Mouse (Mus musculus) erythroblast, embryonic 14.5 days (primary cell): Measurements from ENCODE around the gene Adgrb2. TPM values are rescaled to one million over a fixed set of nuclear protein-coding genes. Genes with fewer than 3 reads are reported as not detected.

Source experiments
- H3K27me3 ChIP-seq: 2 replicates; pipeline ENCODE4 v1.6.1; 2012; ENCODE audit warnings: inconsistent platforms; ENCODE audit not compliant: control insufficient read depth
- H3K36me3 ChIP-seq: 2 replicates; pipeline ENCODE4 v1.6.1; 2012; ENCODE audit warnings: mild to moderate bottlenecking, inconsistent platforms; ENCODE audit not compliant: control insufficient read depth
- H3K4me1 ChIP-seq: 2 replicates; pipeline ENCODE4 v1.6.1; 2012; ENCODE audit warnings: inconsistent platforms; ENCODE audit not compliant: control insufficient read depth
- H3K4me3 ChIP-seq: replicated peaks from 2 replicates; pipeline ENCODE3; 2012; ENCODE audit warnings: moderate library complexity, mild to moderate bottlenecking, inconsistent platforms
- H3K9me3 ChIP-seq: 2 replicates; pipeline ENCODE4 v1.6.1; 2012; ENCODE audit warnings: low read length, inconsistent platforms, mixed read lengths; ENCODE audit not compliant: control insufficient read depth
- GATA1 ChIP-seq: IDR thresholded peaks from 2 replicates; pipeline ENCODE4 v1.6.1; 2012; ENCODE audit warnings: low read length, inconsistent platforms, mixed read lengths
- TAL1 ChIP-seq: IDR thresholded peaks from 3 replicates; pipeline ENCODE4 v1.6.1; 2012; ENCODE audit warnings: low read length, inconsistent platforms, mixed read lengths
- polyA plus RNA-seq: library from polyadenylated mRNA; stranded (reverse); fragments of >175 nt; gene quantifications from 2 replicates; pipeline ENCODE4 v1.2.3, GENCODE M21; 2012

Adgrb2 gene
- polyA plus RNA-seq, 1 experiment = not detected

GRCm38 (mm10) chr4:129994728-129995127, 10.1 kb downstream of the Adgrb2 start:
- Histone ChIP-seq H3K36me3 (no peaks in the 10 kb centered on the region), H3K9me3 (no peaks in the 10 kb centered on the region), H3K4me1 (no peaks in the 10 kb centered on the region), H3K4me3 (no peak overlapping the region), H3K27me3 (peaks cover 26% of the 10 kb centered on the region)
- TF ChIP-seq TAL1 (no peak), GATA1 (no peak)

- Histone ChIP-seq H3K4me1 (no peaks in the 10 kb centered on the region), H3K36me3 (no peaks in the 10 kb centered on the region), H3K4me3 (no peak overlapping the region), H3K27me3 (peaks cover 22% of the 10 kb centered on the region), H3K9me3 (no peaks in the 10 kb centered on the region)
- TF ChIP-seq GATA1 (no peak), TAL1 (no peak)
These were observed 10.6 kb downstream of the Adgrb2 start for GRCm38 (mm10) chr4:129995255-129995654.

- Histone ChIP-seq H3K36me3 (no peaks in the 10 kb centered on the region), H3K4me3 (no peak overlapping the region), H3K4me1 (no peaks in the 10 kb centered on the region), H3K27me3 (peaks cover 22% of the 10 kb centered on the region), H3K9me3 (no peaks in the 10 kb centered on the region)
- TF ChIP-seq GATA1 = no peak
- no peak for TF ChIP-seq TAL1
These were observed 11.3 kb downstream of the Adgrb2 start for GRCm38 (mm10) chr4:129996015-129996414.

GRCm38 (mm10) chr4:129998124-129998523, 13.5 kb downstream of the Adgrb2 start:
- H3K4me3 ChIP-seq = no peak overlapping the region
- H3K9me3 ChIP-seq = no peaks in the 10 kb centered on the region
- no peak for TF ChIP-seq GATA1
- no peak for TF ChIP-seq TAL1
- H3K27me3 ChIP-seq = peaks cover 17% of the 10 kb centered on the region
- no peaks in the 10 kb centered on the region for H3K4me1 ChIP-seq
- no peaks in the 10 kb centered on the region for H3K36me3 ChIP-seq

GRCm38 (mm10) chr4:130001710-130002109, 17.0 kb downstream of the Adgrb2 start:
- no peak for TF ChIP-seq GATA1
- no peak for TF ChIP-seq TAL1
- Histone ChIP-seq H3K36me3 (no peaks in the 10 kb centered on the region), H3K4me3 (no peak overlapping the region), H3K4me1 (peaks cover 3% of the 10 kb centered on the region; the same call in 1 of the 2 replicates), H3K27me3 (peaks cover 33% of the 10 kb centered on the region), H3K9me3 (no peaks in the 10 kb centered on the region)

GRCm38 (mm10) chr4:130002157-130002556, 17.5 kb downstream of the Adgrb2 start:
- peaks cover 37% of the 10 kb centered on the region for H3K27me3 ChIP-seq
- H3K9me3 ChIP-seq = no peaks in the 10 kb centered on the region
- no peaks in the 10 kb centered on the region for H3K36me3 ChIP-seq
- TF ChIP-seq GATA1 (no peak), TAL1 (no peak)
- H3K4me1 ChIP-seq = peaks cover 3% of the 10 kb centered on the region; the same call in 1 of the 2 replicates
- H3K4me3 ChIP-seq = no peak overlapping the region

GRCm38 (mm10) chr4:130005593-130005992, 20.9 kb downstream of the Adgrb2 start:
- Histone ChIP-seq H3K27me3 (peaks cover 45% of the 10 kb centered on the region), H3K9me3 (no peaks in the 10 kb centered on the region), H3K36me3 (no peaks in the 10 kb centered on the region), H3K4me3 (no peak overlapping the region), H3K4me1 (peaks cover 3% of the 10 kb centered on the region; the same call in 1 of the 2 replicates)
- no peak for TF ChIP-seq GATA1
- TF ChIP-seq TAL1 = no peak

- no peak for TF ChIP-seq GATA1
- TF ChIP-seq TAL1 = no peak
- Histone ChIP-seq H3K4me3 (no peak overlapping the region), H3K27me3 (peaks cover 45% of the 10 kb centered on the region)
These were observed 21.9 kb downstream of the Adgrb2 start for GRCm38 (mm10) chr4:130006533-130006932.

GRCm38 (mm10) chr4:130009043-130009442, 24.4 kb downstream of the Adgrb2 start:
- TF ChIP-seq TAL1 (no peak), GATA1 (no peak)
- Histone ChIP-seq H3K9me3 (no peaks in the 10 kb centered on the region), H3K4me3 (no peak overlapping the region), H3K36me3 (no peaks in the 10 kb centered on the region), H3K4me1 (peaks cover 3% of the 10 kb centered on the region; the same call in 1 of the 2 replicates), H3K27me3 (peaks cover 45% of the 10 kb centered on the region)

More at GRCm38 (mm10) chr4:130006533-130006932, 21.9 kb downstream of the Adgrb2 start:
- H3K9me3 ChIP-seq = no peaks in the 10 kb centered on the region
- no peaks in the 10 kb centered on the region for H3K36me3 ChIP-seq
- peaks cover 3% of the 10 kb centered on the region; the same call in 1 of the 2 replicates for H3K4me1 ChIP-seq

GRCm38 (mm10) chr4:130010723-130011122, 26.1 kb downstream of the Adgrb2 start:
- H3K9me3 ChIP-seq = no peaks in the 10 kb centered on the region
- H3K36me3 ChIP-seq = no peaks in the 10 kb centered on the region
- TF ChIP-seq GATA1 (no peak), TAL1 (no peak)
- peaks cover 3% of the 10 kb centered on the region; the same call in 1 of the 2 replicates for H3K4me1 ChIP-seq
- H3K4me3 ChIP-seq = no peak overlapping the region
- H3K27me3 ChIP-seq = peaks cover 34% of the 10 kb centered on the region
